Mouse (Mus musculus): ENCODE measurements at regions not wholly inside any gene's neighbourhood (a gene's known extent, or its start where the extent isn't known, plus 50 kb on each side); places are given as distances from the start of the nearest gene placed in this dataset.

DNA sequence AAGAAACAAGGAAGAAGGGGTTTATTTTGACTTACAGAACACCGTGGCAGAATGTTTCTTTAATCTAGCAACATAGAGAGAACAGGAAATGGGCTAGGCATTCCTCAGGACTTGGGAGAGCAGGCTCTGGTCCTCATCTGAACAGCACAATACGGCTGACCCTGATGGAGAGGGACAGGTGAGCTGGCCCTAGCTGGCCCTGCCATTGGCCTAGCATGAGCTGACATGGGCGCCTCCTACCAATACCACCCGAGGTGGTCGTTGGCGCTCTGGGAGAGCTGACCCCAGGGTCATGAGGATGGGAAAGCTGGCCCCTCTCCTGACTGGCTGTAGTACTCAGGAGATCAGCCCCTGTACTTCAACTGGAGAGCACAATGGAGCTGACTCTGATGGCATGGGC, 718.4 kb upstream of the Tbl1xr1 start:
- Histone ChIP-seq H3K4me1 (ENCODE audit: control insufficient read depth in 1 of 2, insufficient read depth in 2 of 2, low read length in 2 of 2) (no peaks in the 10 kb centered on the region), H3K9ac (ENCODE audit: control insufficient read depth, low read depth, low read length, poor library complexity, severe bottlenecking) (no peak overlapping the region), H3K27me3 (ENCODE audit: control insufficient read depth in 1 of 2, insufficient read depth in 2 of 2, low read length in 2 of 2) (no peaks in the 10 kb centered on the region), H3K36me3 (ENCODE audit: control insufficient read depth in 1 of 2, insufficient read depth in 2 of 2, low read length in 2 of 2) (no peaks in the 10 kb centered on the region), H3K4me3 (ENCODE audit: control insufficient read depth in 1 of 2, insufficient read depth in 1 of 2, low read depth in 2 of 2, low read length in 2 of 2) (no peak overlapping the region), H3K9me3 (replicated peaks; ENCODE audit: insufficient read depth, low read length) (no peaks in the 10 kb centered on the region; the same call in 1 of the 2 replicates), H3K79me2 (ENCODE audit: control insufficient read depth, insufficient read depth, low read length, poor library complexity) (no peaks in the 10 kb centered on the region), H3K27ac (ENCODE audit: control insufficient read depth, low read depth, low read length) (no peak overlapping the region)
- no peak for DNase-seq (ENCODE audit: low read depth, low spot score)
- TF ChIP-seq RAD21 (IDR thresholded peaks at IDR 0.05; ENCODE audit: low read depth, low read length) (no peak), TBP (IDR thresholded peaks at IDR 0.05; ENCODE audit: low read depth, low read length) (no peak), MYC (IDR thresholded peaks at IDR 0.05; ENCODE audit: low read depth, low read length) (no peak), KAT2A (conservative IDR thresholded peaks at IDR 0.05; ENCODE audit: low read depth, low read length) (no peak), ZC3H11A (IDR thresholded peaks at IDR 0.05; ENCODE audit: low read depth, low read length) (no peak), ZMIZ1 (IDR thresholded peaks at IDR 0.05; ENCODE audit: low read depth, low read length) (no peak), SMC3 (IDR thresholded peaks at IDR 0.05; ENCODE audit: low read depth, low read length) (no peak), CTCF (IDR thresholded peaks at IDR 0.05 in 2 of 3, conservative IDR thresholded peaks at IDR 0.05 in 1 of 3; ENCODE audit: control insufficient read depth in 1 of 3, insufficient read depth in 1 of 3, low read depth in 2 of 3, low read length in 3 of 3, poor library complexity in 1 of 3, severe bottlenecking in 1 of 3) (no peak), JUND (IDR thresholded peaks at IDR 0.05; ENCODE audit: low read depth, low read length) (no peak)

DNA sequence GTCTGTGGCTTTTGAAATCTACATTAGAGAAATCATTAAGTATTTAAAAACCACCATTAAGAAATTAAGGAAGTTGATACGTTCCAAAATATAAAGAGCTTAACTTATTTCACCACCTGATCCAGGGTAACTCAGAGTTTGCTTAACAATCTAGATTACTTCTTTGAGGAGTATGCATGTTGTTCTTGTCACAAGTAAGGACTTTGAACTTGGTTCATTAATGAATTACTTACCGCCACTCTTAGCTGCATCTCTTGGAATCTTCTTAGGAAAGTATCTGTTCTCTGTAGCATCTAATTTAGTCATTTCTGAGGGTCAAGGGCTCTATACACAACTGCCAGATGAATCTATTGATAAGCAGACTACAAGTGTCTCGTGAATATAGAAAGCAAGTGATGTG, 715.4 kb upstream of the Tbl1xr1 start:
- Histone ChIP-seq H3K4me3 (ENCODE audit: control insufficient read depth in 1 of 2, insufficient read depth in 1 of 2, low read depth in 2 of 2, low read length in 2 of 2) (no peak overlapping the region), H3K27me3 (ENCODE audit: control insufficient read depth in 1 of 2, insufficient read depth in 2 of 2, low read length in 2 of 2) (no peaks in the 10 kb centered on the region), H3K4me1 (ENCODE audit: control insufficient read depth in 1 of 2, insufficient read depth in 2 of 2, low read length in 2 of 2) (no peaks in the 10 kb centered on the region), H3K36me3 (ENCODE audit: control insufficient read depth in 1 of 2, insufficient read depth in 2 of 2, low read length in 2 of 2) (no peaks in the 10 kb centered on the region), H3K79me2 (ENCODE audit: control insufficient read depth, insufficient read depth, low read length, poor library complexity) (no peaks in the 10 kb centered on the region), H3K9me3 (replicated peaks; ENCODE audit: insufficient read depth, low read length) (no peaks in the 10 kb centered on the region), H3K9ac (ENCODE audit: control insufficient read depth, low read depth, low read length, poor library complexity, severe bottlenecking) (no peak overlapping the region), H3K27ac (ENCODE audit: control insufficient read depth, low read depth, low read length) (no peak overlapping the region)
- no peak for TF ChIP-seq GABPA (IDR thresholded peaks at IDR 0.05; ENCODE audit: low read depth, low read length)
- no peak for TF ChIP-seq POLR2AphosphoS5 (IDR thresholded peaks at IDR 0.05; ENCODE audit: borderline replicate concordance, low read depth, low read length)
- no peak for TF ChIP-seq ZMIZ1 (IDR thresholded peaks at IDR 0.05; ENCODE audit: low read depth, low read length)
- TF ChIP-seq E2F4 (IDR thresholded peaks at IDR 0.05; ENCODE audit: borderline replicate concordance, low read depth, low read length) = no peak
- TF ChIP-seq MYC (IDR thresholded peaks at IDR 0.05; ENCODE audit: low read depth, low read length) = no peak
- TF ChIP-seq MAX (IDR thresholded peaks at IDR 0.05; ENCODE audit: low read length) = no peak
- TF ChIP-seq RCOR1 (IDR thresholded peaks at IDR 0.05; ENCODE audit: low read depth, low read length) = no peak
- no peak for TF ChIP-seq CHD2 (IDR thresholded peaks at IDR 0.05; ENCODE audit: low read length)
- TF ChIP-seq TAL1 (IDR thresholded peaks at IDR 0.05; ENCODE audit: low read length) = no peak
- no peak for TF ChIP-seq POLR2AphosphoS2 (IDR thresholded peaks at IDR 0.05; ENCODE audit: low read length)
- no peak for TF ChIP-seq ETS1 (IDR thresholded peaks at IDR 0.05; ENCODE audit: low read depth, low read length)
- DNase-seq (ENCODE audit: low read depth, low spot score) = peak; percentile 6

Measured in MEL (cell line).